Mouse (Mus musculus): ENCODE measurements around the gene Wdr26.

- no peak for TF ChIP-seq CTCF (IDR thresholded peaks at IDR 0.05; ENCODE audit: low read depth, low read length)
- no peak for TF ChIP-seq EP300 (IDR thresholded peaks at IDR 0.05; ENCODE audit: insufficient read depth, low read depth, low read length)
Observed at GRCm38 (mm10) chr1:181228591-181228990, 16.8 kb upstream of the Wdr26 start.
